Mouse (Mus musculus) lung, postnatal 0 days (tissue): ENCODE data around the gene Vsig10l. TPM values are rescaled to one million over a fixed set of nuclear protein-coding genes. Genes with fewer than 3 reads are reported as not detected.
A peak's percentile ranks its signal among the peaks of the same experiment; 100 is the strongest.

ENCODE experiments used
- ATAC-seq: fragments of 200-750 bp; cut with Nextera tagmentation; 2 replicates; pipeline ENCODE4 v1.8.0; 2017; ENCODE audit warnings: moderate library complexity
- DNase-seq: peaks from one replicate; pipeline ENCODE4 v3.0.0-alpha.2; 2016; ENCODE audit warnings: low spot score
- H3K27ac ChIP-seq: fragments of 300-500 bp; sonication (generic); 2 replicates; pipeline ENCODE4 v1.5.1; 2014; ENCODE audit warnings: antibody characterized with exemption, mild to moderate bottlenecking, low read length, mixed read lengths
- H3K27me3 ChIP-seq: fragments of 300-500 bp; sonication (generic); replicated peaks from 2 replicates; pipeline ENCODE4 v1.6.1; 2014; ENCODE audit warnings: low read length, mixed read lengths; ENCODE audit not compliant: insufficient read depth
- H3K36me3 ChIP-seq: fragments of 300-500 bp; sonication (generic); 2 replicates; pipeline ENCODE4 v1.6.1; 2014; ENCODE audit warnings: low read length, mixed read lengths; ENCODE audit not compliant: insufficient read depth
- H3K4me1 ChIP-seq: fragments of 300-500 bp; sonication (generic); 2 replicates; pipeline ENCODE4 v1.6.1; 2014; ENCODE audit warnings: antibody characterized with exemption, low read depth, low read length, mixed read lengths; ENCODE audit not compliant: insufficient read depth
- H3K4me2 ChIP-seq: fragments of 300-500 bp; sonication (generic); replicated peaks from 2 replicates; pipeline ENCODE4 v1.6.1; 2014; ENCODE audit warnings: low read depth, mild to moderate bottlenecking, low read length, moderate library complexity, mixed read lengths
- H3K4me3 ChIP-seq: fragments of 300-500 bp; sonication (generic); 2 replicates; pipeline ENCODE4 v1.5.1; 2014; ENCODE audit warnings: low read depth, low read length
- H3K9ac ChIP-seq: fragments of 300-500 bp; sonication (generic); replicated peaks from 2 replicates; pipeline ENCODE4 v1.6.1; 2014; ENCODE audit warnings: low read depth, mild to moderate bottlenecking
- H3K9me3 ChIP-seq: fragments of 300-500 bp; sonication (generic); 2 replicates; pipeline ENCODE4 v1.6.1; 2016; ENCODE audit warnings: low read length, mixed read lengths
- CTCF ChIP-seq: IDR thresholded peaks from 2 replicates; pipeline ENCODE4 v1.5.1; 2016; ENCODE audit warnings: antibody characterized with exemption, mild to moderate bottlenecking
- EP300 ChIP-seq: IDR thresholded peaks from 2 replicates; pipeline ENCODE4 v1.6.1; 2016; ENCODE audit warnings: antibody characterized with exemption, mild to moderate bottlenecking, control low read depth
- WGBS: fragments of 180-500 bp; shearing (Covaris S2); extraction: QIAGEN DNeasy Blood & Tissue Kit; methylation state at CpG from one replicate; pipeline ENCODE4 v1.1.7; 2014; 5-methylcytosine and 5-hydroxymethylcytosine counted together
- polyA plus RNA-seq: library from polyadenylated mRNA; unstranded; fragments of >200 nt; fragmentation: Nextera tagmentation; extraction: Ambion mirVana; gene quantifications from 2 replicates; pipeline ENCODE4 v1.2.1, GENCODE M21; 2015

Gene Vsig10l
- 5.0 TPM in 2 replicates for polyA plus RNA-seq

DNA sequence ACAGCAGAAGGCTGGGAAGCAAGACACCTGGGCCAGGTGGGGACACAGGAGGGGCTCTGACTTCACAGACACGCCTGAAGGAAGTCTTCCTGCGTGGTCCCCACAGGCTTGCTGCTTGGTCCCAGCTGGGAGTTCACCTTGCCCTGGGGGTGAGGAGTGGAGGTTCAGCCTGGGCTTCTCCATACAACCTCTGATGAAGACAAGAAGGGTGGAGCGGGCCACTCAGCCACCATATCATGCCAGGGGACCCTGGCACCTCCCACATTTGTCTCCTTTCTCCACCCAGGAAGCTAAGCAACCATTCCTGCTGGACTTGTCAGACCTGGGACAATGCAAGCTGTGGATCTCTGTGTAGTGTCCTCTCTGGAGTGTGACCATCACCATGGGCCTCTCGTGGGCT lies at the start of gene Vsig10l:
Vsig10l (plus strand) TSS at position 301 of the 400 bp plus-strand sequence.
- no peak for ATAC-seq
- Histone ChIP-seq H3K27ac (no peak within 1 kb of the TSS), H3K4me3 (no peak within 1 kb of the TSS), H3K4me2 (no peak within 1 kb of the TSS), H3K27me3 (0 out of 2 replicates have a peak, but pooled peaks cover 4% of the 10 kb centered on the region), H3K4me1 (peaks cover 7% of the 10 kb centered on the region; the same call in 1 of the 2 replicates), H3K9ac (no peak within 1 kb of the TSS), H3K9me3 (no peaks in the 10 kb centered on the region), H3K36me3 (no peaks in the 10 kb centered on the region)
- TF ChIP-seq EP300: no peak
- TF ChIP-seq CTCF: no peak
- WGBS: 67% methylated on average over 4 of the region's 4 CpGs
- DNase-seq: no peak

DNA sequence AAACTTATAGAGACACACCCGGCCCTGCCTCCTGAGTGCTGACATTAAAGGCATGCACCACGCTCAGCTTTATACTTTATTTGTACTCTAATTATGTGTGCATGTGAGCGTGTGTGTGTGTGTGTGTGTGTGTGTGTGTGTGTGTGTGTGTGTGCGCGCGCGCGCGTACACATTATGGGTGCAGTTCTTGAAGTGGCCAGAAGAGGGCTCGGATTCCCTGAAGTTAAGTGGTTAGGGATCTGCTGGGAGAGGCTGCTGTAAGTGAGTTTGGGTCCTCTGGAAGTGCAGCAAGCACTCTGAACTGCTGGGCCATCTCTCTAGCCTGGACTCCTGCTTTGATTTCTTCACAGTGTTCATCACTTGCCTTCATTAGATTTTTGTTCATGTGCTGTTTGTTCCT lies 45.7 kb upstream of the Vsig10l start:
- WGBS: 81% methylated on average over 10 of the region's 10 CpGs
- TF ChIP-seq EP300 (no peak), CTCF (no peak)
- Histone ChIP-seq H3K36me3 (no peaks in the 10 kb centered on the region), H3K4me3 (no peak overlapping the region), H3K27ac (no peak overlapping the region), H3K27me3 (no peaks in the 10 kb centered on the region), H3K9ac (no peak overlapping the region), H3K4me2 (no peak overlapping the region), H3K4me1 (no peaks in the 10 kb centered on the region), H3K9me3 (no peaks in the 10 kb centered on the region)
- DNase-seq: no peak
- ATAC-seq: no peak

DNA sequence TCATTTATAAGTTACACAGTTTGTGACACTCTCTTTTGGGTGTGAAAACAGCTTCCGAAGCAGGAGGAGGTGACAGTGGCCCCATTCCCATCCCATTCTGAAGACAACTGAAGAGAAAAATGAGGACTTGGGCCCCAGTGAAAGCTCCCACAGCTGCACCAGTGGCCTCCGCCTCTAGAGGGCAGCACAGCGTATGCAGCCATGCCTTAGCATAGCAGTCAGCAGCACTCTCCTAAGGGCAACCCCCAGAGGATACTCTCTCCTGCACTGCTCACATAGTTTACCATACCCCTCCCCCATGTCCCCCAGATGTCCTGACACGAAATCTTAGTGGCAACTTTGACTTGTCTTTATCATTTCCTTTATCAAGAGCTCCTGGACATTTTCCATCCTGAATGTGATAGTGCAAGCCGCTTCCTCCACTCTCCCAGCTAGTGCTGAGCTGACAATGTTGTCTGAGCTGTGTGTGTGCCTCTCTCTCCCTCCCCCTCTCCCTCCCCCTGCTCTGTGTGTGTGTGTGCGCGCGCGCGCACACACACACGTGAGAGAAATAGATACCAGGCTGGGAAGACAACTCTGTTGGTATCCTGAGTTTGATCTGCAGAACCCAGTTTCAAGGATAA lies 39.8 kb upstream of the Vsig10l start:
- H3K9ac ChIP-seq: no peak overlapping the region
- WGBS: 5% methylated on average over 11 of the region's 11 CpGs
- no peaks in the 10 kb centered on the region for H3K9me3 ChIP-seq
- H3K36me3 ChIP-seq: no peaks in the 10 kb centered on the region
- no peak overlapping the region for H3K4me3 ChIP-seq
- TF ChIP-seq CTCF (peak; percentile 96), EP300 (no peak)
- no peak overlapping the region for H3K27ac ChIP-seq
- H3K4me2 ChIP-seq: no peak overlapping the region
- H3K27me3 ChIP-seq: no peaks in the 10 kb centered on the region
- DNase-seq: peak; percentile 86
- no peaks in the 10 kb centered on the region for H3K4me1 ChIP-seq
- ATAC-seq: peak; percentile 95

DNA sequence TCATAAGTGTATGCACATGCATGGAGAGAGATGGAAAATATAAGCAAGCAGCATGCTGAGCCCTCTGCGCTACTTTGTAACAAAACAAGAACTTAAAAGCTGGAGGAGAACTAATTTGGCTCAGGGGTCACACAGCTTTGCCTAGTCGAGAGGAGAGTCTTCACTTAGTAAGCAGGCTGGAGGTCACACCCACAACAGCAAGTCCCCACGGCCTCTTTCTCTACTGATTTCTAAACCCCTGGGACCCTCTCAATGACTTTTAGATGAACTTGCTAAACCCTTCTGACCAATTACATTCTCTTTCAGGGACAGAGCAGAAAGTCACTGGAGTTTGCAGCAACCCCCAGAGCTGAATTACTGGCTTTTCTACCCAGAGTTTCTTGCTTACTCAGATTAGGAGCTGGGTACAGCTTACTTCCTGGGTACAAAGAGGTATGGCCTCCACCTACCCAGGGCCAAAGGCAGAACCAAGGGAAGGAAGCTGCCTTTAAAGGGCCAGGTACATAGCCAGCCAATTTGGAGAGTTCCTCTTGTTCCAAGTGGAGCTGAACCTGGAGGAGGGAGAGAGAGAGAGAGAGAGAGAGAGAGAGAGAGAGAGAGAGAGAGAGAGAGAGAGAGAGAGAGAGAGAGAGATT lies 38.8 kb upstream of the Vsig10l start:
- Histone ChIP-seq H3K9me3 (no peaks in the 10 kb centered on the region), H3K27ac (no peak overlapping the region), H3K4me1 (no peaks in the 10 kb centered on the region), H3K27me3 (no peaks in the 10 kb centered on the region), H3K4me3 (no peak overlapping the region), H3K9ac (no peak overlapping the region), H3K36me3 (no peaks in the 10 kb centered on the region), H3K4me2 (no peak overlapping the region)
- WGBS: 52% methylated on average over 3 of the region's 3 CpGs
- no peak for ATAC-seq
- TF ChIP-seq CTCF (no peak), EP300 (no peak)
- no peak for DNase-seq

DNA sequence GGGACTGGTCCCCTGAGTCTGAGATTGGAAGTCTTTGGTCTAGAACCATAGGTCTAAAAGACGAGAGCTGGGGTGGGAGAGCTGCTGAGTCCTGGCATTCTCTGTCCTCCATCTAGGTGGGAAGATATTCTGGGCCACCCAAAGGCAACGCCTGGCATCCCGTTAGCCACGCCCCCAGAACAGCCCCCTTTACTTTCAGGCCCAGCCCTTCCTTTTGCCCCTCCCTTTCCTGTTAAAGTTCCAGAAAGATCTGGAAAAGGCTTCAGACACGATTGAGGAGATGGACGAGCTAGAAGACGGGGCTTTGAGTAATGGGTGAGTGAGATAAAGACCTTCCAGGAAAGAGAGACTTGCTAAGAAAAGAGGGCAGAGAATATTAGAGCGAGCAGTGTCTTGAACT lies 35.5 kb upstream of the Vsig10l start, which contains the start of gene Lim2:
Lim2 (plus strand) TSS at position 265 of the 400 bp plus-strand sequence.
- H3K9me3 ChIP-seq: no peaks in the 10 kb centered on the region
- TF ChIP-seq CTCF (no peak), EP300 (no peak)
- no peak within 1 kb of the TSS for H3K4me2 ChIP-seq
- DNase-seq: no peak
- no peak for ATAC-seq
- WGBS: 82% methylated on average over 8 of the region's 8 CpGs
- no peaks in the 10 kb centered on the region for H3K4me1 ChIP-seq
- no peak within 1 kb of the TSS for H3K9ac ChIP-seq
- H3K27me3 ChIP-seq: no peaks in the 10 kb centered on the region
- H3K4me3 ChIP-seq: no peak within 1 kb of the TSS
- H3K27ac ChIP-seq: no peak within 1 kb of the TSS
- H3K36me3 ChIP-seq: no peaks in the 10 kb centered on the region

DNA sequence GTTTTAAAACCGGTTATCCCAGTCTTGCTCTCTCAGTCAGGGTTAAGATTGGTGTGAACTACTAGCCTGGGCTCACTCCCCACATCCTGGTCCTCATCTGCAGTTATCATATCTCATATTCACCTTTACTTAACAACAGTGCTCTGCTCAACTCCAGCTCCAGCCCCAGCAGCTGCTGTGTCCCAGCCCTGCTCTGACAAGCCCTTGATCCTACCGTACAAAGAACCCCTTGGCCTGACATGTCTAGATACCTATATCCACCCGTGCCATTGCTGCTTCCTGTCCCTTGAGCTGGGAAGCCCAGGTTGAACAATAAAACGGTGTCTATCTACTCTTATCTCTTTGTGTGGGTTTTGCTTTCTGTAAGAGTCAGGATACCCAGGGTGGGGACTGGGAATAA lies 33.5 kb upstream of the Vsig10l start:
- Histone ChIP-seq H3K4me2 (no peak overlapping the region), H3K4me3 (no peak overlapping the region), H3K9ac (no peak overlapping the region), H3K27me3 (no peaks in the 10 kb centered on the region), H3K36me3 (no peaks in the 10 kb centered on the region), H3K9me3 (no peaks in the 10 kb centered on the region), H3K4me1 (no peaks in the 10 kb centered on the region), H3K27ac (no peak overlapping the region)
- DNase-seq (no peak), ATAC-seq (no peak)
- TF ChIP-seq CTCF: no peak
- TF ChIP-seq EP300: no peak
- 49% methylated on average over 4 of the region's 4 CpGs for WGBS
